Mouse (Mus musculus) embryonic fibroblast, embryonic 13.5 days (primary cell): ENCODE data around the gene Sycp3.

ENCODE experiments used
- CTCF ChIP-seq: IDR thresholded peaks from 2 replicates; pipeline ENCODE4 v1.5.1; 2011; ENCODE audit warnings: mild to moderate bottlenecking, control low read depth, low read length, moderate library complexity, borderline replicate concordance; ENCODE audit not compliant: insufficient read depth
- POLR2A ChIP-seq: IDR thresholded peaks from 2 replicates; pipeline ENCODE4 v1.6.1; 2011; ENCODE audit warnings: low read depth, mild to moderate bottlenecking, control low read depth, low read length, moderate library complexity

DNA sequence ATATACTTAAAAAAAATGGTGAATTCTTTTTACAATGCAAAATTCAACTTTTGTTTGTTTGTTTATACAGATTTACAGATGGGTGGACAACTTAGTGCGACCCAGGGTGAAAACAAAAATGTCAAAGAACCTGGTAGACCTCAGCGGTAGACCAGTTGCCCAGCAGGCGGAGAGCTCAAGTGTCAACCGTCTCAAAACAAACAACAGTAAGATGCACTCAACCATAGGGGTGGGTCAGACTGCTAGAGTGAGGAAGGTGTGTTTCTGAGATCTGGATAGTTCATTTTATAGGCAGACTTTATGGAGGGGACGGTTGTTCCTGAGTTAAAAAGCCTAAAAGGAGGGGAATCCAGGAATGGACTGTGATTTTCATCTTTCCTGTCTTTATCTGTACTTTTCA is 29.3 kb downstream of the Sycp3 start:
- no peak for TF ChIP-seq CTCF
- no peak for TF ChIP-seq POLR2A
